Mouse (Mus musculus) thymus, adult 2 months (tissue): ENCODE results near the gene Mthfr.

ENCODE experiments used
- CTCF ChIP-seq: fragments of 200-500 bp; IDR thresholded peaks from 2 replicates; pipeline ENCODE4 v1.5.1; 2012; ENCODE audit warnings: mild to moderate bottlenecking, control low read depth, low read length, moderate library complexity, borderline replicate concordance; ENCODE audit not compliant: control insufficient read depth, poor library complexity, insufficient read depth; ENCODE audit errors: extremely low read depth
- POLR2A ChIP-seq: fragments of 200-500 bp; IDR thresholded peaks from 2 replicates; pipeline ENCODE4 v1.6.1; 2012; ENCODE audit warnings: mild to moderate bottlenecking, low read length, control low read depth, moderate library complexity; ENCODE audit not compliant: control insufficient read depth, poor library complexity, insufficient read depth; ENCODE audit errors: extremely low read depth

DNA sequence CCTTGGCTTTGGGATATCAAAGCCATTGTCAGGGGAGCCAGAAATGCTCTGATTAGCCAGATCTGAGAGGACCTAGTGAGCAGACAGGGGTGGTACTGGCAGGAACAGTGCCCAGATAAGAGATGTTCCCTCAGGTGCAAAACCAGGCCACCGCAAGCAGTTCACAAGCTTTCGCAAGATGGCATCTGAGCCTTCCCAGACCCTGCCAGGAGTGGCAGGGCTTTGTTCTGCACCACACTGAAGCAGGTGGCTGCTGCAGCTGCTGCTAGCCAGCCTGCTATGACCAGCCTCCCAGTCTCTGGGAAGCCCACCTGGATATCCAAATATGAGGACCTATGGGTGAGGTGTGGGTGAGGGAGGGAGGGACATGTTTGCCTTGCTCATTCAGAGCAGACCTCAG lies 59.1 kb downstream of the Mthfr start:
- TF ChIP-seq POLR2A (no peak), CTCF (peak; percentile 37; the same call in 1 of the 2 replicates)
